Mouse (Mus musculus) urinary bladder, postnatal 10 days (tissue): ENCODE data around the gene Msmb.

Source experiments
- DNase-seq: peaks from one replicate; pipeline ENCODE4 v3.0.0; 2022; ENCODE audit warnings: low spot score

Msmb gene

DNA sequence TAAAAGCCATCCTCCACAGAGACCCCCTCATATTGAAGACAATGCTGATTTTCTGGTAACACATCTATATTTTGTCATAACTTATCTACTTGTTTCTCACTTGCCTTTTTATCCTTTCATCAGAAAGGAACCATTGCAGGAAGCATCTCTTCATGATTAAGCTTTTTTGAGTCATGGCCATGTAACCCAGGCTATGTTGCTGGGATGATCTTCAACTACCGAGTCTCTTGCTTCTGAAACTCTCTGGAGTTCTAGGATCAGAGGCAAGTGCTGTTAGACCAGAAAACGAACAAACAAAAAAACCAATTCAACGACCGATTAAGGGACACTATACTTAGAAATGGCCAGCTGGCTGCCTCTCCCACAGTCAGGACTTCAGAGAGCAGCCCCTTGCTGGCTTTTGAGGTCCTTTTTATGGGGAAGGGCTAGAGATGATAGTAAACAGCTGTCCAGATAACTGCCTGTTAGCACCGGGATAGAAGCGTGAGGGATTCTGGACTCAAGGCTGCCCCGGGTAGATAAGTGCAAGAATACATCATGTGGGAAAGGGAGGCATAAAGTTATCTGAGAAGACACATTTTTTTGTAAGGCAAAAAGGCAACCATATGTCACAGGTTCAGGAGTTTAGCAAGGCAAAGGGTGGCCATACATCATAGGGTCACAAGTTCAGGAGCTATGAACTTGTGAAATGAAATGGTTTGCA, 4.1 kb downstream of the Msmb start:
- DNase-seq: no peak

DNA sequence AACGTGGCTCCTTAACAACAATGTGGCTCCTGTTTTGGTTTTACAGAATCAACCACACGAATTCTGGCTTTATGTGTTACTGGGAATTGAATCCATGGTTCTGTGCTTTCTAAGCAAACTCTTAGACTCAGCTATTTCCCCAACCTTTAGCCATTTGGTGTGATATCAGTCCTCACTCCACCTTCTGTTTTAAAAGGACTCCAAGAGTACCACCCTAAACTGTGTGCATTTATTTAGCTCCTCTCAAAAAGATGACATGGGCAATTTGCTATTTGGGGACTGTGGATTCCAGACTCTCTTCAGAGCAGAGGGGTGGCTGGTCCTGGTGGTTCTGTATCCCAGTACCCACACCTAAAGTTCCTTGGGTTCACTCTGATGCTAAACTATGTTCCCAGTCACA, 4.8 kb downstream of the Msmb start:
- DNase-seq: no peak

DNA sequence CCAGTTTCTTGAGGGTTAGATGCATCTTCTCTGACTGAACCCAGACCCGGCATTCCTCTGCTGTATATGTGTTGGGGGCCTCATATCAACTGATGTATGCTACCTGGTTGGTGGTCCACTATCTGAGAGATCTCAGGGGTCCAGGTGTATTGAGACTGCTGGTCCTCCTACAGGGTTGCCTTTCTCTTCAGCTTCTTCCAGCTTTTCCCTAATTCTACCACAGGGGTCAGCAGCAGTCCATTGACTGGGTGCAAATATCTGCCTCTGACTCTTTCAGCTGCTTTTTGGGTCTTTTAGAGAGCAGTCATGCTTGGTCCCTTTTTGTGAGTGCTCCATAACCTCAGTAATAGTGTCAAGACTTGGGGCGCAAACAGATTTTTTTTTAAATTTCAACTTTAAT, 9.0 kb downstream of the Msmb start:
- no peak for DNase-seq

DNA sequence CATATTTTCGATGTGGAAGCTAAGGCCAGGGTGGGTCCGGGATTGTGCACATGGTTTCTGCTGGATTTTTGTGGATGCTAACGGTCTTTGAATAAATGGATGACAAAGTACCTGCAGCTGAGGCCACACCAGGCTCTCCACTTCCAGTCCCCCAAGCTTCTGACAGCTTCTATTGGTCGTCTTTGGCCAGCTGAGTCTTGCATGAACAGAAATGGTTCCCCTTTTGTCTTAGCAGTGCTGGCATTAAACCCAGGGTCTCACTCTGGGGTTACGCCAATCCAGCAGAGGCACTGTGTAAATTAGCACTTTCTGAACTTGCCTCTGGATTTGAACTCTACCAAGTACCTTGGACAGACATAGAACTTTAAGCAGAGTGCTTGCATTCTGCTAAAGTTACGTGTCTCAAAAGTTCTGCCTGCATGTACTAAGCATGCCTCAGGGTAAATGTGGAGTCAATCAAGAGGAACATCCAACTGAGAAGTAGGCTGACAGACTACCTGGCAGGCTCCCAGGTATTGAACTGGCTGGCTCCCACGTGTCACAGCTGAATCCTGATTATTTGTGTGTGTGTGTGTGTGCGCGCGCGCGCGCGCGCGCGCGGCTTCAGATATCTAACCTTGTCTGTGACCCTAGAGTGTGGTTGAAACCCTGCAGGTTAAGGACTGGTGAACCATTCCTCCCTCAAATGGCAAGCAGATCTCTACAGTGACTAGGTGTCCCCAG, 10.6 kb downstream of the Msmb start:
- DNase-seq: no peak

DNA sequence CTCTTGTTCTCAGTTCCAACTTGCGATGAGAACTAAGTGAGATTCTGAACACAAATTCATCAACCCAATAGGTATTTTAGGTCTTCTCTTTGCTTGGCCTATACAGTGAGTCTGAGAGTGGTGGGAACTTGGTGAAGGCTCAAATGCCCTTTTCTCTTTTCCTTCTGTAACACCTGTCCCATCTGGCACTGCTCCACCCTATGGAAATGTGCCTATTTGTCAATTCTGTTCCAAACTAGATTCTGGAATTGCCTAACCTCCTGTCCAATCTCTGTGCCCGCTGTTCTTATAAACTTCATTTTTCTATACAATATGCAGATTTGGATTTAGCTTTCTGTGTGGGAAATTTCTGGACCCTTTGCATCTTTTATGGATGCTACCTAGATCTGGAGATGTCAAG, 11.3 kb downstream of the Msmb start:
- DNase-seq: no peak

DNA sequence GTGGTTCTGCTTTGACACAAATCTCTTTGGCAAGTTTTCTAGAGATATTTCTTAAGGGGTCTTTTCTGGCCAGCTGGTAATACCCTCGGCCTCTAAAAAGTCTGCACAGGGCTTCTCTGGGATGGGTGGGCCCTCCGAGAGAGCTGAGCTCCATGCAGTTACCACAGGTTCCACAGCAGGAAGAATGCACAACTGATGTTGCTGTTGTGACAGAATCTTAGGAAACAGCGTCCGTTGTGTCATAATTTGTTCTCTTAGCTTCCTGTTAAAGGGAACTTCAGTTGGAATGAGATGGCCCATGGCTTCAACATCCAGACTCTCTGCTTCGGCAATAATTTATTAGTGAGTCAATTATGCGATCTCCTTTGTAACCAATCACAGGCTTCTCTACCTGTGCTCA, 12.9 kb downstream of the Msmb start:
- no peak for DNase-seq

DNA sequence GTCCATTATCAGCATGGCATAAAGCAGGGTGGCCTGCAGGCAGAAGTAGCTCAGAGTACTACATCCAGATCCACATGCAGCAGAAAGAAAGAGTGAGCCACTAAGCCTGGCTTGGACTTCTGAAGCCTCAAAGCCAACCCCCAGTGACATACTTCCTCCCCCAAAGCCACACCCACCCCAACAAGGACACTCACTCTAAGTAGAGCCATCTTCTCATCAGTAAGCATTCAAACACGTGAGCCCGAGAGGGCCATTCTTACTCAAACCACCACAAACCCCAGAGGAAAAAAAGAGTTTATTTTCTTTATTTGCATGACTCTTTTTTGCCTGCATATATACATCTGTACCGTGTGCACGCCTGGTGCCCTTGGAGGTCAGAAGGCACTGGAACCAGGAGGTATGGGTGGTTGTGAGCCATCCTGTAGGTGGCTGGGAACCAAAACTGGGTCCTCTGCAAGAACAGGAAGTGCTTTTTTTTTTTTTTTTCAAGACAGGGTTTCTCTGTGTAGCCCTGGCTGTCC, 17.4 kb downstream of the Msmb start:
- no peak for DNase-seq

DNA sequence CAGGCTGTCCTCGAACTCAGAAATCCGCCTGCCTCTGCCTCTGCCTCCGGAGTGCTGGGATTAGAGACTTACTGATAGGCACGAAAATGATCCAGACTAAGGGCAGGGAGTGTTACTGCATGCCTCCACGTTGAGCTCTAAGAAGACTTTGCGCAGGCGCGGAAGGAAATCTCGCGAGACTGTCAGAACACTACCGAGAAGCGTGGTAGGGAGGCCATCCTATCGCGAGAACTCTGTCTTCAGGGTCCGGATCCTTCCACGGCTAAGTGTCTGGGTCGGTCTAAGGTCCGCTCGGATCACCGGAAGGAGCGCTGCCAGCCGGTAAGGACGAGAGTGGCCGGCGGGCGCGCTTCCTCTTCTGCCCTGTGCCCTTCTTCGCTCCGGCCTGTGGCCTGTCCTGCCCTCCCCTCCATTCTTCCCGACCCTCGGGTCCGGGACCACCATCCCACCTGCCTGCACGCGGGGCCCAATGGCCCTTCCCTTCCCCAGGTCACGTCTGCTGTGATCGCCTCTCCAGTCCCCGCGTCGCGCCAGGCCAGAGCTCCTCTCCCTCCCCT, 17.9 kb downstream of the Msmb start, which contains the start of gene Ncoa4:
Ncoa4 (plus strand) TSS at position 176 of the 557 bp plus-strand sequence.
- DNase-seq: peak; percentile 95

DNA sequence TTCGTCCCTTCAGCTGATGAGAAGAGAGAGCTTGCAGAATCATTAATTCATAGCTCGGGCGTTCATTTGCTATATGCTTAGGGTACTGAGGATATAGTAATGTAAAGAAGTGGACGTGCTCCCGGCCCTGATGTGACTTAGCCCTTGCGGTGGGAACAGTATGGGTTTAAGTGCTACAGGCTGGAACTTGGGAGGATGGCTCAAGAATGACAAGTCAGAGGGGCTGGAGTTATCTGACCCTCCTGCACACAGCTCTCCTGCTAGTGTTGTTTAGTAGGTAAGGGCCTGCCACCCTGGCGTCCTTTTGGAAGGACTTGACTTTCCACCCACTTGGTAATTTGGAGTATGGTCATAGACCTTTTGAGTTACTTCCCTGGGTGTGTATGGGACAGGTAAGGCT, 18.7 kb downstream of the Msmb start:
- no peak for DNase-seq

DNA sequence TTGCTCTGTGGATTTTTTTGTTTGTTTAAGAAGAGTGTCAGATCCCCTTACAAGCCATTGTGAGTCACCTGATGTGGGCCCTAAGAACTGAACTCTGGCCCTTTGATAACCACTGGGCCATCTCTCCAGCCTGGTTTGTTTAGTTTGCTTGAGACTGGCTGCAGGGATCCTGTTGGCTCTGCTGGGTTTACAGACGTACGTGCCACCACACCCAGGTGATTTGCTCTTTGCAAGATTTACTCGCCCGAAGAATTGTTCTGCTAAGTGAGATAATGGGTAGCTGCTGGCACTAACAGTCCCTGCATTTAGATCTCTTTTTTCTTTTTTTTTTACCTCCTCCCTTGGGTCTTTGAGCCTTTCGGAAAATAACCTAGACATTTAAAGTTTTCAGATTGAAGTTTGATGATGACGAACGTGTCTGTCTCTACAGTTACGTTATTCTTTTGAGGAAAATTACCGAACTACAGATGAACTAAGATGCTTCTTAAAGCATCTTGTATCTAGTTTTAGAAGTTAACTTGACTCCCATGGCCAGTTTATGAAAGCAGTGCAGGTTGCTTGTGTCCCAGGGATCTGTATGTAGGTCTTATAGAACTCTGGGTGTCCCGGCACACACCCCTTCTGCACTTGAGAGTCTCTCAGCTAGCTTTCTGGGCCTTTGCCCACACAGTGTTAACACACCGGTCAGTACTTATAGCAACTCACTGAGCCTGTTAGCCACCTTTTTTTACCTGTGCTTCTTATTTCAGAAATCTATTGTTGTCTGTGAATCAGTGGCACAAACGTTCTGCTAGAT, 19.5 kb downstream of the Msmb start:
- no peak for DNase-seq

DNA sequence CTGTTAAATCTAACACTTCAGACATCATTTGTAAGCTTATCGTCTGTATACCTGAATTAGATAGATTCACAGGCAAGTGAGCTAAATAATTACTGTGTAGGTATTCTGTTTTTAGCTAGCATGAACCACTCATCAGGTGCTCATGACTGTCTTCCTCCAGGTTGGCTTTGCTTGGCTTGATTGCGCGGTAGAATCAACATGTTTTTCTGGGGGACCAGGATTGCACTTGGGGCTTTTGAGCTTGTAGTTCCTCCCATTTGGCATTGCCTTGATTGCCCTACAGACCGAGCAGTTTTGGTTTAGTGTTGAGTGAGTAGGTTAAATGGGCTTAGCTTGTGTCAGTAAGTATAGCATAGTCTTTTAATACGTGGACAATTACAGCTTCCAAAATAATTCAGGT, 20.4 kb downstream of the Msmb start:
- no peak for DNase-seq

DNA sequence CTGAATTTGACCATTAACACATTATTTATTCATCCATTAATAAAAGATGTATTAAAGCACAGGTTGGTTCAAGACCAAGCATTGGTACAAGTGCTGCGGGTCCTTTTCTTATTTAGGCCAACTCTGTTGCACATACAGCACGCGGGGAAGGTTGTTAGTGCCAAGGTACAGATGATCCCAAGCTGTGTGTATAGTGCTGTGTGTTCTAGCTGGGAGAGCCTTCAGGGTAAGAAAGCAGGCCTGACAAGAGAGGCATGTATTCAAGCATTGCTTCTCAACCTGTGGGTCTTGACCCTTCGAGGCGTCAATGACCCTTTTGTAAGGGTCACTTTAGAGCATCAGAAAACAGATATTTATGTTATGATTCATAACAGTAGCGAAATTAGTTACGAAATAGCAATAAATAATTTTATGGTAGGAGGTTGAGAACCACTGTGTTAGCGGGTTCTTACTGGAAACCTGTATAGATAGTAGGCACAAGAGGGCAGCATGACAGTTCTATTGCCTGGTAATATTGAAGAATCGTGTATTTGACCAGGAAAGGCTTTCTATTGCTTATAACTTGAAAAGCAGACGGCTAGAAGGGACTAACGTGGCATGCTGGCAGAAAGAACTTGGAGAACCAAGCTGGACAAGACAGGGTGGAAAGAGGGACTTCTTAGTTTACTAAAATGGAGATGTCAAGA, 21.5 kb downstream of the Msmb start:
- DNase-seq: no peak

DNA sequence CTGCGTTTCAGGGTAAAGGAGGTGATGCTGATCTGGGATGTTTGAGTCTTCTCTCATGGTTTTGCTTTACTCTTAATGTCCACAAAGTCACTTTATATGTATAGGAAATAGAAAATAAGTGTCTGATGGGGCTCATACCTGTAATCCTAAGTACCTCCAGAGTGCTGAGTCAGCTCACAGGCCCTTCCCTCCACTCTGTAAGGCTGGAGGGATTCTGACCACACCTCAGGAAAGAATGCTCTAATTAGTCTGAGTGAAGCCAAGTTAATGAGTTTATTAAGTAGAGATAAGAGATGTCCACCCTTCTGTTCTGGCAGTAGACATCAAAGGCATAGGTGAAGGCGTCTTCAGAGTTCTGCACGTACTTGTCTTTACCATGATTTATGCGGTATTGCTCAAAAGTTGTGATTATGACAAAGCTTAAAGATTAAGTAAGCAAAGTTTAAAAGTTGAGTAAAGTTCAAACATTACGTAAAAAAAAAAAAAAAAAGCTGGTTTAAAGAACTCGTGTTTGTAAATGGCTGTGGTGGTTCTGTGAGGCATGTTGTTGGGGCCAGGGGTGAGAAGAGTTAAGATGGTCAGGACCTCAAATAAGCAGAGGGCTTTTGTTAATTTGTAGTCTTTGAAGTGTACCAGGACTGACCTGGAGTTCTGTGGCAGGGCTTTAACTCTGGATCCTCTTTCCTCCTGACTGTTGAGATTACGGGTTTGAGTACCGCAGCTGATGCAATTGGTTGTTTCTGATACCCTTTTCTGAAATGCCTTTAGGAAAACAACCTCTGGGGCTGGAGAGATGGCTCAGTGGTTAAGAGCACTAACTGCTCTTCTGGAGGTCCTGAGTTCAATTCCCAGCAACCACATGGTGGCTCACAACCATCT, 22.6 kb downstream of the Msmb start:
- DNase-seq: no peak

DNA sequence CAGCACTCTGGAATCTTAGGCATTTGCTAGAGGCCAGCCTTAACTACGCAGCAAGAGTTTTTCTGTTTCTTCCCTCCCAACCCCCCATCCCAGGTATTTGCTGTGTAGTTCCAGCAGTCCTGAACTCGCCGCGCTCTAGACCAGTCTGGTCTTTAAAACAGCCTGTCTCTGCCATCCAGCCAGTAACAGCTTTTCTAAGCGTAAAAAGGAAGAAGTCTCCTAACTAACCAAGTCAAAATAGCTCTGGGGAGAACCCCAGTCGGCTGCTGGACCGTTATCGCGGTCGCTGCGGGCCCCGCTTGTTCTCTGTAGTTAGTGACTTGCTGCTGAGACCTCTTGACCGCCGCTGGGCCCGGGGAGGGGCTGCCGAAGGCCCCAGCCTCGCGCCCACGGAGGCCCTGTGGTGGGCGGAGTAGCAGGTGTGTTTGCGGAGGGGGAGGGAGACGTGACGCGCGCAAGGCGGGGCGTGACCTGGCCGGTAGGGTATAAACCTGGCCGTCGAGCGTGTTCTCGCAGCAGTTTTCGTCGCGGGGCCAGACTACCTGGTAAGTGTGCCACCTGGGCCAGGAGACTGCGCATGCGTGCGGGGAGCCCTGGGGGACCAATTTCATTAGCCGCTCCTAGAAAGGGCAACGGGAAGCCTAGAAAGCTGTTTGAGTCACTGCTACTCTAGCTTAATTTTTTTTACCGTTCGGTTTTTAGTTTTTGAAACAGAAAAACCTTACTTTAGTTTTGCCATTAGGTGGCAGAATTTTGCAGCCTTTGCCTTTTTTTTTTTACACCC, 23.6 kb downstream of the Msmb start:
- peak; percentile 38 for DNase-seq

DNA sequence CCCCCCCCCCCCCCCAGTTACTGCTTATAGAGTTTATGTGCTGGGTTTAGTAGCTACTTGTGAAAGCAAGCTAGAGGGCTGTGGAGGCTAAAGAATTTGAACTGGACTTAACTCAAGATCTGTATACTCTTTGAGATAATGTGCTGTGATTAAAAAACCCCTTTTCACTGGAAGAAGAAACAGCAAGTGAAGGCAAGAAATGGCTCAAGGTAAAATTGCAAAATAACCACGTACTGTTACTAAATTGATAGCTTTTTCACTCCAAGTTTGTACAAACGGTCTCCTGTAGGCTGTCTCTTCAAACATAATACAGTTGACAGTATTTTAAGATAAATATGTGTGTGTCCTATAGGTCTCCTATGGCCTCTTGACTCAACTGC, 24.2 kb downstream of the Msmb start:
- DNase-seq: no peak

DNA sequence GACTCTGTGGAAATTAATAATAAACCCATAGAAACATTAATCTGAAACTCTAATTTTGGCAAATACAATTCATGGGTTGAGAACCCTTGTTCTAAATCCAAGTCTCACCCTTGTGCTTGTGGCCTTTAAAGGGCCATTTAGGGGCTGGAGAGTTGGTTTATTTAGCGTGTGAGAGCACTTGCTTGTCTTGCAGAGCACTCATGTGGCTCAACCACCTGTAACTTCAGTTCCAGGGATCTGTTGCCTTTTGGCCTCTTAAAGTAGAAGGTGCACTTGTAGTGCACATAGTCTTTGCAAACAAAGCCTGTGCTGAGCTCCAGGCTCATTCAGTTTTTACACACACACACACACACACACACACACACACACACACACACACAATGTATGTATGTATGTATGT, 25.0 kb downstream of the Msmb start:
- DNase-seq: no peak

DNA sequence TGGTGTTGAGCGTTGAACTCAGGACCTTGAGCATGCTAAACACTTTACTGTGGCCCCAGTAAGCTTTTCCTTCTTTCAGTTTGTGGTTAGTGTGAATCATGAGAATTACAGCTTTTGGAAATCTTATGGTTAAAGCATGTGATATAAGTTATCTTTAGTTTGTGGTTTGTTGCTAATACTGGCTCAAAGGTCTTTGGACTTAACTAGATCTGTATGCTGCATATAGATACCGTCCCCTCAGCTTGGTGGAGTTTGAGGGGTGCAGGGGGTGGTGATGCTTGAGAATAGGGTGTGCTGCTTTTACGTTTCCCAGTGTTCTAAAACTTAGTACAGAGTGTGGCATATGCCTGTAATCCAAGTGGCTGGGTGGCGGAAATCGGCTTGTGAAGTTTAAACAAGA, 25.5 kb downstream of the Msmb start:
- no peak for DNase-seq

DNA sequence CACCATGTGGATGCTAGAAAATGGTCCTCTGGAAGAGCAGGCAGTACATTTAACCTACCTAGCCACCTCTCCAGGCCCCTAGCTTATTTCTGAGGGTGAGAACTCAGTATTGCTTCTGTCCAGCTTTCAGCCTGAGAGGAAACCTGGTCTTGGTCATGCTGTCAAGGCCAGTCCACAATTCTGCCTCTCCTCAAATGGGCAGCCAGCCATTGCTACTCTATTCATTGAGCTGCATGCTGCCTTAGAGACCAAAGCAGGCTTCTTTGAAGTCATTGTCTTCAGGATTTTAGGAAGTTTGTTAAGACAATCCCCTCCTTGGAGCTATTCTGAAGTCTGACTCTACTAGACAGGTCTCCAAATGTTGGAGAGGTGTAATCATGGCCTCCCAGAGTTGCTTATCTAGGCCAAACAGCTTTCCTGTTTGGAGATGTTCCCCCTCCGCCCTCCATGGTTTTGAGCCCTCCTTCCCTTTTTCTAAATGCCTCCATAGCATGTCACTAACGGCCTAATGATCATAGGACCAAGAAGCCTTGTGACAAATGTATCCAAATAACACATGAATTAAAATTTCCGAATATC, 26.9 kb downstream of the Msmb start:
- no peak for DNase-seq

DNA sequence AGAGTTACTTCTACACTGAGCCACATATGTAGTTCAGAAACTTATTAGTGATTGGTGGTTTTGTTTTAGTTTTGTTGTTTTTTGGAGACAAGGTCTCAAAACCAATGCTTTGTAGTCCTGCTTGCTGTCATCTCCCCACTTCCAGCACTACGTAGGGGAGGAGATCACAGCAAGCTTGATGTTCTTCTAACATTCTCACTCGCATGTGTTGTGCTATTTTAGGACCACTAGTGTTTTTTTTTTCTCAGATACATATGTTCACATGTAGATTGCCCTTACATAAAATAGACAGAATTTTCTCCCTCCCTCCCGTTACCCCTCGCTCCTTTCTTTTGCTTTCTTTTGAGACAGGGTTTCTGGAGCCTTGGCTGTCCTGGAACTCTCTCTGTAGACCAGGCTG, 28.3 kb downstream of the Msmb start:
- no peak for DNase-seq

DNA sequence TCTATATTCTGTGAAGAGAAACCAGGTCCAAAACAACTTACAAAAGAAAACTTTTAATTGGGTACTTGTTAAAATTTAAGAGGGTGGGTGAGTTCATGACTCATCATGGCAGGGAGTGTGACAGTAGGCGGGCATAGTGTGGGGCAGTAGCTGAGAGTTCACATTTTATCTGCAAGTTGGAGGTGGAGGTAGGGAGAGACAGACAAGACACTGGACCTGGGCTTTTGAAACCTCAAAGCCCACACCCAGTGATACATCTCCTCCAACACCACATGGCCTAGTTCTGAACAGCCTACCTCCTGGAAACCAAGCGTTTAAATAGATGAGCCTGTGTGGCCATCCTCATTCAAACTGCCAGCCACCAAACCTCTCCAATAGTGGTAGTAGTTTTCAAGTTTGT, 33.5 kb downstream of the Msmb start:
- no peak for DNase-seq
